Mouse (Mus musculus): ENCODE data around the gene Pam16.

GRCm38 (mm10) chr16:4599616-4600015 is 25.2 kb downstream of the Pam16 start:
- TF ChIP-seq POLR2A (IDR thresholded peaks at IDR 0.05; ENCODE audit: borderline replicate concordance, insufficient read depth, low read length): no peak
- TF ChIP-seq CTCF (IDR thresholded peaks at IDR 0.05; ENCODE audit: borderline replicate concordance, insufficient read depth, low read depth, low read length): no peak

Measured in cerebellum, adult 2 months (tissue).